ENCODE assay signal across 9 mouse cellular contexts in the genomic region with DNA sequence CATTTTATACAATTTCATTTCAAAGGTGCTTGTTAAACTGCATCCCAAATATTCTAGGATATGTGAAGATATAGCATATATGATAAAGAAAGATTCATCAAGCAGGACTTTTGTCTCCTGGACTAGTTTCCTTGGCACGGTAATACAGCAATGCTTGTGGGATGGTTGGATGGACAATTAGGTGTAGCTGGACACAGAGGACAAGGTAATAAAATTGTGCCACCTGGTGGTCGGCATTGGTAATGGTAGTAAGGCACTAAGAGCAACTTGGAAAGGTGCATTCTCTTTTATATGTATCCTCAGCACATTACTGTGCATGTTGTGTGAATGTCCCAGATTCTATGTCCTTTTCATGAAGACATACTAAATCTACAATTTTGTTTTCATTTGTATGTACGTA. TPM values are rescaled to one million over a fixed set of nuclear protein-coding genes. Genes with fewer than 3 reads are reported as not detected.
DNase-seq lines count a peak whose midpoint lies in the region; ATAC-seq lines count a peak whose summit lies in the region.
"Had no signal": no experiment of that assay in that cellular context is flagged by ENCODE, and none has a peak within 500 bp of the region (broad histone marks: within the 10 kb centered on the region; RNA-seq: fewer than 3 reads in every experiment).

No protein-coding gene starts in this region.

- H3K4me1 ChIP-seq in liver, embryonic 13.5 days (replicated peaks): no peaks in the 10 kb centered on the region
- no peaks in the 10 kb centered on the region for H3K4me1 ChIP-seq in neural tube, embryonic 11.5 days (ENCODE audit: control insufficient read depth, insufficient read depth, low read length)
- H3K4me1 ChIP-seq: embryonic facial prominence, embryonic 12.5 days had no signal

- no peak overlapping the region for H3K9ac ChIP-seq in liver, embryonic 13.5 days
- H3K9ac ChIP-seq in neural tube, embryonic 11.5 days (ENCODE audit: low read length): no peak overlapping the region
- H3K9ac ChIP-seq: embryonic facial prominence, embryonic 12.5 days had no signal

- no peaks in the 10 kb centered on the region for H3K36me3 ChIP-seq in liver, embryonic 13.5 days
- no peaks in the 10 kb centered on the region for H3K36me3 ChIP-seq in neural tube, embryonic 11.5 days (ENCODE audit: control insufficient read depth, insufficient read depth, low read length)
- H3K36me3 ChIP-seq: embryonic facial prominence, embryonic 12.5 days had no signal

- ATAC-seq in liver, embryonic 13.5 days (ENCODE audit: low read depth): no peak
- peak; percentile 69; the same call in 1 of the 2 replicates for ATAC-seq in neural tube, embryonic 11.5 days (ENCODE audit: insufficient read depth, low FRiP score, low TSS enrichment)

- 29% methylated on average over 3 of the region's 3 CpGs for WGBS in liver, embryonic 13.5 days (ENCODE audit: insufficient replicate concordance)
- WGBS in neural tube, embryonic 11.5 days: 39% methylated on average over 3 of the region's 3 CpGs

- DNase-seq in urinary bladder, adult 18-20 months (ENCODE audit: low spot score in 2 of 2): peak; percentile 33 to 45
- DNase-seq in urinary bladder, adult 2 months (ENCODE audit: low spot score): no peak
- peak; percentile 70 to 87 for DNase-seq in cerebellum, postnatal 25 days
- peak; percentile 9 to 17 for DNase-seq in gastrocnemius, adult 8-10 months (ENCODE audit: low spot score in 2 of 2)
- DNase-seq in kidney, postnatal 10 days: peak; percentile 86
- DNase-seq in liver, embryonic 13.5 days: peak; percentile 8
- DNase-seq in neural tube, embryonic 11.5 days (ENCODE audit: low spot score): peak; percentile 72
- DNase-seq in testis, postnatal 14 days (ENCODE audit: low spot score): peak; percentile 40

- H3K9me3 ChIP-seq in liver, embryonic 13.5 days (replicated peaks): no peaks in the 10 kb centered on the region
- no peaks in the 10 kb centered on the region for H3K9me3 ChIP-seq in neural tube, embryonic 11.5 days (ENCODE audit: control insufficient read depth, low read length)
- H3K9me3 ChIP-seq: embryonic facial prominence, embryonic 12.5 days had no signal

- no peaks in the 10 kb centered on the region for H3K27me3 ChIP-seq in liver, embryonic 13.5 days
- H3K27me3 ChIP-seq in neural tube, embryonic 11.5 days (ENCODE audit: control insufficient read depth, insufficient read depth, low read length): no peaks in the 10 kb centered on the region
- H3K27me3 ChIP-seq: embryonic facial prominence, embryonic 12.5 days had no signal

- no peak overlapping the region for H3K4me2 ChIP-seq in liver, embryonic 13.5 days
- no peak overlapping the region for H3K4me2 ChIP-seq in neural tube, embryonic 11.5 days (ENCODE audit: low read depth)
- H3K4me2 ChIP-seq: embryonic facial prominence, embryonic 12.5 days had no signal

- H3K4me3 ChIP-seq in liver, embryonic 13.5 days (replicated peaks): no peak overlapping the region
- H3K4me3 ChIP-seq in neural tube, embryonic 11.5 days (ENCODE audit: low read depth, low read length): no peak overlapping the region
- H3K4me3 ChIP-seq: embryonic facial prominence, embryonic 12.5 days had no signal

- H3K27ac ChIP-seq in liver, embryonic 13.5 days: no peak overlapping the region
- no peak overlapping the region for H3K27ac ChIP-seq in neural tube, embryonic 11.5 days (ENCODE audit: low read depth, low read length)
- H3K27ac ChIP-seq: embryonic facial prominence, embryonic 12.5 days had no signal

RNA-seq across cellular contexts. Expression of gene Dhrs9, which starts 47.9 kb away (rescaled TPM):
- 0.28 and 0.36 TPM in 2 replicates for polyA plus RNA-seq in urinary bladder, adult 2 months (2012; rRNA removed)
- total RNA-seq in gastrocnemius, adult 8-10 months (2022): not detected
- 0.10 TPM in 2 replicates for polyA plus RNA-seq in liver, embryonic 13.5 days (2015; fragmentation: Nextera tagmentation; extraction: Ambion mirVana)
- polyA plus RNA-seq in neural tube, embryonic 11.5 days (2014; fragmentation: Nextera tagmentation; extraction: Ambion mirVana): not detected in 2 replicates
- polyA plus RNA-seq: embryonic facial prominence, embryonic 12.5 days had no signal
